Mouse (Mus musculus) ZHBTc4 (cell line): ENCODE measurements at regions not wholly inside any gene's neighbourhood (a gene's known extent, or its start where the extent isn't known, plus 50 kb on each side); places are given as distances from the start of the nearest gene placed in this dataset.
A peak's percentile ranks its signal among the peaks of the same experiment; 100 is the strongest.

Source experiments
- DNase-seq: peaks from one replicate; pipeline ENCODE4 v3.0.0-alpha.2; 2011; ENCODE audit warnings: low read depth, low spot score

DNA sequence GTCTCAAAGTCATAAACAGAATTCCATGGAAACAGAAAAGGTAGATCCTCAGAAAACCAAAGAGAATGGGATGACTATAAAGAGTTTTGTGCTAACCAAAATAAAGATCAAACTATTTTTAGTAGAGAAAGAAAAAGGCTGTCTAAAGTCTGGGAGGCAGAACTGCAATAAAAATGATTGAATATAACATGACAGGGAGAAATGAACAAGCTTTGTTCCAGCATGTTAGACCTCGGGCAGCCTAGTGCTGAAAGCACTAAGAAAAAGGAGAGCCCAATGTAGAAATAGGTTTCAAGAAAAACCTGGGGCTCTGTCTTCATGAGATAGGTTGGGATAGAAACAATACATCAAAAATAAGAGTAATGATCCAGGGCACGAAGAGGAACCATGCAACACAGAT lies 135.4 kb upstream of the Pcdh7 start:
- no peak for DNase-seq

DNA sequence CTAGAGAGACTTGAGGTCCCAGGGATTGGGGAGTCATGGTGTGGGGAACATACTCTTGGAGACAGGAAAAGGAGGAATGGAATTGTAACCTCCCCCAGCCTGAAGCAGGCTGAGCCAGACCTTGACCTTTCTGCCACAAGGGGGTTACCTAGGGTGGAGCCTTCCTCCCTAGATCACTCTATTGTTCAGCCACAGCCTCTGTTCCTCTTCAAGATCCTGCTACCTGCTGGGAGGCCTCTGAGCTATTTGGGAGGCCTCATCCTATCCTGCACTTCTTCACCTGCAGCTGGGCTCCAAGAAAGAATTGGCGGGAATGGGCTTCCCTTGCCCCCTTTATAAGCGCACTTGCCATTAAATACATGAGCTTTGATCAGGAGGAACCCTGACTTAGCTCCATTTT lies 130.8 kb upstream of the Pcdh7 start:
- DNase-seq: peak; percentile 49

DNA sequence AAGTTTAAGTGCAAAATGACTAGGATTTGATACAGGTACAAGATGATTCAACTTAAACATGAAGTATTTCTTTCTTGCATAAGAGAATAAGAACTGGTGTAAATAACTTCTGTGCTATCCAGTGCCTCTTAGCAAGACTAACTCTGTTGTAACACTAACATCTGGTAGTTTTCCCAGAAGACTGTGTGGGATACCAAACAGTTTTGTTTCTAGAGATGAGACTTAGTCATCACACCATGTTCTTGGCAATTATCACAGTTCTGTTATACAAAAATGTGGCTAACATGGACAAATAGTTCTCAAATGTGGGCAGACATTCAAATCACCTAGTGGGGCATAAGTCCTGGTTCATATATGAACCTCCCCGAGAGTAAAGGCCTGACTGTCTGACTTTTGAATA lies 121.8 kb upstream of the Pcdh7 start:
- DNase-seq: no peak

DNA sequence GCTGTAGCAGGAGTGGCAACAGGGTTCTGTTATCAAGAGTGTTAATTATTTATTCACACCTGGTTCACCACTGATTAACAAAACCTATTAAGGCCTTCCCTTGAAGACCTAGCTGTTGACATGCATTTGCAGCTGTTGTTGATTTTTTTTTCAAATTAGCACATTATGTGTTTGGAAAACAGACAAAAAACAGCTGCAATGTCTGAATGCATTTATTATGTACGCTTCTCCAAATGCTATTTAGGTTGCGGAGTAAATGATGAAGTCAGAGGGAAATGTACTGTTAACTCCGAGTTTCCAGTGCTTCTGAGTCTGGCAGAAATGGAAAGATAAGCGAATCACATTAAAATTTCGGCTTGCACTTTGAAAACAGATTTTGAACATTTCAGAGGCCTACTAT lies 120.7 kb upstream of the Pcdh7 start:
- no peak for DNase-seq

DNA sequence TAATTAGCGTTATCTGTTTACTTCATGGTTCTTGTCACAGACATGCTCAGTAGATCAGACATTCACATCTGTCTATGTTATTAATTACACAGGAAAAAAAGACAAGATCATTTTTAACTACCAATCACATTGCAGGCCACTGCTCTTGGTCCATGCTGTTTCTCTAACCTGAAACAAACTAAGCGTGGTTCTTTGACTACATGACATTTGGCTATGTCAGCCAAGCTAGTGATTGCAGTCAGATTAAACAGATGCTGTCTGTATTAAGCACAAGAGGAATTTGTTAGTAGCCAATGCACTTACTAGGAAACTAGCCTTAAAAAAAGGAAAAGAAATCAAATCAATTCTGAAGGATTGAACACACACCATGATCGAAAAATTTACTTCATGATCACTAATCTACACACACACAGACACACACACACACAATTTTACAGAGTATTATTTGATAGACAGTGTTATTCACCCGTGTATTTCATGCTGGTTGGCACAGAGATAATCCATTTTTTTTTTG lies 119.5 kb upstream of the Pcdh7 start:
- no peak for DNase-seq
